Mouse (Mus musculus): ENCODE measurements around the gene Cntd1. TPM values are rescaled to one million over a fixed set of nuclear protein-coding genes. Genes with fewer than 3 reads are reported as not detected.

Cntd1 gene
- polyA plus RNA-seq, 1 experiment: 0.75 TPM

GRCm38 (mm10) chr11:101246702-101247012 is 32.2 kb upstream of the Cntd1 start:
- H3K27ac ChIP-seq (replicated peaks; ENCODE audit: low read depth, low read length): peak overlapping the region; percentile 95
- peaks cover 10% of the 10 kb centered on the region for H3K4me1 ChIP-seq (ENCODE audit: control insufficient read depth, insufficient read depth, insufficient read length, low read length)
- peak overlapping the region; percentile 97 for H3K4me3 ChIP-seq (ENCODE audit: insufficient read depth, low read depth, low read length)

- H3K4me1 ChIP-seq (ENCODE audit: control insufficient read depth, insufficient read depth, insufficient read length, low read length): peaks cover 10% of the 10 kb centered on the region
- H3K27ac ChIP-seq (replicated peaks; ENCODE audit: low read depth, low read length): peak overlapping the region; percentile 95
- peak overlapping the region; percentile 97 for H3K4me3 ChIP-seq (ENCODE audit: insufficient read depth, low read depth, low read length)
Measured at GRCm38 (mm10) chr11:101247521-101248030, 31.2 kb upstream of the Cntd1 start.

GRCm38 (mm10) chr11:101248258-101248994 is 30.4 kb upstream of the Cntd1 start:
- Histone ChIP-seq H3K27ac (replicated peaks; ENCODE audit: low read depth, low read length) (peak overlapping the region; percentile 95), H3K4me3 (ENCODE audit: insufficient read depth, low read depth, low read length) (peak overlapping the region; percentile 97), H3K4me1 (ENCODE audit: control insufficient read depth, insufficient read depth, insufficient read length, low read length) (peaks cover 12% of the 10 kb centered on the region)

GRCm38 (mm10) chr11:101251031-101251430 is 27.8 kb upstream of the Cntd1 start:
- H3K4me1 ChIP-seq (ENCODE audit: control insufficient read depth, insufficient read depth, insufficient read length, low read length): 0 out of 2 replicates have a peak, but pooled peaks cover 2% of the 10 kb centered on the region
- no peak overlapping the region for H3K27ac ChIP-seq (replicated peaks; ENCODE audit: low read depth, low read length)
- H3K4me3 ChIP-seq (ENCODE audit: insufficient read depth, low read depth, low read length): no peak overlapping the region

- Histone ChIP-seq H3K27ac (replicated peaks; ENCODE audit: low read depth, low read length) (peak overlapping the region; percentile 79), H3K4me1 (ENCODE audit: control insufficient read depth, insufficient read depth, insufficient read length, low read length) (0 out of 2 replicates have a peak, but pooled peaks cover 2% of the 10 kb centered on the region), H3K4me3 (ENCODE audit: insufficient read depth, low read depth, low read length) (peak overlapping the region; percentile 57)
Measured at GRCm38 (mm10) chr11:101252941-101253340, 25.9 kb upstream of the Cntd1 start.

GRCm38 (mm10) chr11:101253613-101254389 is 25.0 kb upstream of the Cntd1 start, which contains the start of gene Vps25:
Vps25 (plus strand) TSS chr11:101253707.
- Histone ChIP-seq H3K4me3 (ENCODE audit: insufficient read depth, low read depth, low read length) (peak within 1 kb of the TSS; percentile 99), H3K4me1 (ENCODE audit: control insufficient read depth, insufficient read depth, insufficient read length, low read length) (0 out of 2 replicates have a peak, but pooled peaks cover 2% of the 10 kb centered on the region), H3K27ac (replicated peaks; ENCODE audit: low read depth, low read length) (peak within 1 kb of the TSS; percentile 90)

GRCm38 (mm10) chr11:101255826-101256775 is 22.7 kb upstream of the Cntd1 start:
- Histone ChIP-seq H3K27ac (replicated peaks; ENCODE audit: low read depth, low read length) (no peak overlapping the region), H3K4me1 (ENCODE audit: control insufficient read depth, insufficient read depth, insufficient read length, low read length) (peaks cover 9% of the 10 kb centered on the region; the same call in 1 of the 2 replicates), H3K4me3 (ENCODE audit: insufficient read depth, low read depth, low read length) (no peak overlapping the region)

GRCm38 (mm10) chr11:101259261-101259712 is 19.5 kb upstream of the Cntd1 start:
- Histone ChIP-seq H3K4me3 (ENCODE audit: insufficient read depth, low read depth, low read length) (no peak overlapping the region), H3K27ac (replicated peaks; ENCODE audit: low read depth, low read length) (no peak overlapping the region)

GRCm38 (mm10) chr11:101259948-101260825 is 18.6 kb upstream of the Cntd1 start, which contains the start of gene Wnk4:
Wnk4 (plus strand) TSS chr11:101260567.
- H3K4me3 ChIP-seq (ENCODE audit: insufficient read depth, low read depth, low read length): peak within 1 kb of the TSS; percentile 68
- no peak within 1 kb of the TSS for H3K27ac ChIP-seq (replicated peaks; ENCODE audit: low read depth, low read length)
- H3K4me1 ChIP-seq (ENCODE audit: control insufficient read depth, insufficient read depth, insufficient read length, low read length): peaks cover 7% of the 10 kb centered on the region

More at GRCm38 (mm10) chr11:101259261-101259712, 19.5 kb upstream of the Cntd1 start:
- H3K4me1 ChIP-seq (ENCODE audit: control insufficient read depth, insufficient read depth, insufficient read length, low read length): peaks cover 7% of the 10 kb centered on the region

GRCm38 (mm10) chr11:101260826-101261380 is 17.9 kb upstream of the Cntd1 start:
- Histone ChIP-seq H3K27ac (replicated peaks; ENCODE audit: low read depth, low read length) (no peak overlapping the region), H3K4me1 (ENCODE audit: control insufficient read depth, insufficient read depth, insufficient read length, low read length) (peaks cover 7% of the 10 kb centered on the region), H3K4me3 (ENCODE audit: insufficient read depth, low read depth, low read length) (peak overlapping the region; percentile 68)

- Histone ChIP-seq H3K4me3 (ENCODE audit: insufficient read depth, low read depth, low read length) (no peak overlapping the region), H3K4me1 (ENCODE audit: control insufficient read depth, insufficient read depth, insufficient read length, low read length) (peaks cover 7% of the 10 kb centered on the region), H3K27ac (replicated peaks; ENCODE audit: low read depth, low read length) (no peak overlapping the region)
Measured at GRCm38 (mm10) chr11:101262272-101262967, 16.4 kb upstream of the Cntd1 start.

- Histone ChIP-seq H3K4me3 (ENCODE audit: insufficient read depth, low read depth, low read length) (no peak overlapping the region), H3K27ac (replicated peaks; ENCODE audit: low read depth, low read length) (no peak overlapping the region), H3K4me1 (ENCODE audit: control insufficient read depth, insufficient read depth, insufficient read length, low read length) (peaks cover 7% of the 10 kb centered on the region)
Measured at GRCm38 (mm10) chr11:101263138-101263988, 15.4 kb upstream of the Cntd1 start.

All from brown adipose tissue, adult 24 weeks (tissue).